Mouse (Mus musculus): ENCODE measurements around the gene Prdx4. TPM values are rescaled to one million over a fixed set of nuclear protein-coding genes. Genes with fewer than 3 reads are reported as not detected.

The Prdx4 gene
- polyA plus RNA-seq, 1 experiment from 2014 or later, result 103 TPM

Other genes with a start within 250 kb of the Prdx4 start
- not detected in 2 replicates for gene Magea2, start 247.1 kb downstream of the Prdx4 start, polyA plus RNA-seq (2015; fragmentation: Nextera tagmentation; extraction: Ambion mirVana)
- not detected in 2 replicates for gene Cldn34b2, start 212.3 kb downstream of the Prdx4 start, polyA plus RNA-seq (2015; fragmentation: Nextera tagmentation; extraction: Ambion mirVana)
- gene Sat1, start 124.3 kb downstream of the Prdx4 start, polyA plus RNA-seq (2015; fragmentation: Nextera tagmentation; extraction: Ambion mirVana), result 79.0 and 82.0 TPM in 2 replicates
- 41.5 and 44.6 TPM in 2 replicates for gene Acot9, start 78.3 kb downstream of the Prdx4 start, polyA plus RNA-seq (2015; fragmentation: Nextera tagmentation; extraction: Ambion mirVana)